Mouse (Mus musculus) kidney, adult 2 months (tissue): Measurements from ENCODE around the gene Lsmem1.

Experiments used
- CTCF ChIP-seq: fragments of 200-500 bp; conservative IDR thresholded peaks from 2 replicates; pipeline ENCODE4 v1.5.1; 2011; ENCODE audit warnings: low read depth, mild to moderate bottlenecking, control low read depth, low read length, moderate library complexity, mixed read lengths; ENCODE audit not compliant: insufficient read depth, insufficient read length
- POLR2A ChIP-seq: fragments of 200-500 bp; IDR thresholded peaks from one replicate; pipeline ENCODE4 v1.6.1; 2011; ENCODE audit warnings: low read depth, low read length, control low read depth

DNA sequence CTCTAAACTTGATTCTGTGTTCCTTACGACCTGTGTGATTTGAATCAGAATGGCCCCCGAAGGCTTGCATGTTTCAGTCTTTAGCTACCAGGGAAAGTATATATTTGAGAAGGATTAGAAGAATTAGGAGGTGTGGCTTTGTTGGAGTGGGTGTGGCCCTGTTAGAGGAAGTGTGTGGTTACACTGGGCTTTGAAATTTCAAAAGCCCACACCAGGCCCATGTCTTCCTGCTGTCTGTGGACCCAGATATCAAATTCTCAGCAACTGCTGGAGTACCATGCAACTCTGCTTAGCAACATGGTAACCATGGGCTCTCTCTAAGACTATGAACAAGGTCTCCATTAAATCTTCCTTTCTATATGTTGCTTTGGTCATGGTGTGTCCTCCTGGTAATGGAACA lies 27.7 kb downstream of the Lsmem1 start:
- no peak for TF ChIP-seq CTCF
- no peak for TF ChIP-seq POLR2A
